Mouse (Mus musculus) cerebral cortex, adult 2 months (tissue): ENCODE results near the gene Rgs9bp.

Experiments used
- WGBS: fragments of 180-500 bp; shearing (Covaris S2); methylation state at CpG from one replicate; pipeline ENCODE4 v1.1.7; 2018; 5-methylcytosine and 5-hydroxymethylcytosine counted together

The Rgs9bp gene

GRCm38 (mm10) chr7:35530544-35530943 lies 54.8 kb downstream of the Rgs9bp start:
- WGBS = 90% methylated on average over 1 of the region's 1 CpGs

DNA sequence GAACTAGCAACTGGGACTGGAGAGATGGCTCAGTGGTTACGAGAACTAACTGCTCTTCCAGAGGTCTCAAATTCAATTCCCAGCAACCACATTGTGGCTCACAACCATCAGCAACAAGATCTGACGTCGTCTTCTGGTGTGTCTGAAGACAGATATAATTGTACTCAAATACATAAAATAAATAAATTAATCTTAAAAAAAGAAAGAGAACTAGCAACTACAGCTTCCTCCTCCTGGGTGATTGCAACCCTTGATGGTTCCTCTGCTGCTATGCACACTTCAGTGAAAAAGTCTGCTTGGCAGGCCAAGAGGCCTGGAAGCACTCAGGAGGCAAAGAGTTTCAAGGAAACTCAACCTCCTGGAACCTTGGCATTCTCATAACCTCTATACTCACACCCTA lies 55.4 kb downstream of the Rgs9bp start:
- WGBS = 83% methylated on average over 3 of the region's 3 CpGs
